Mouse (Mus musculus): ENCODE data around the gene Ptpn12. TPM values are rescaled to one million over a fixed set of nuclear protein-coding genes. Genes with fewer than 3 reads are reported as not detected.

Ptpn12 gene
- polyA plus RNA-seq, 1 experiment from 2014 or later: 29.6 TPM

DNA sequence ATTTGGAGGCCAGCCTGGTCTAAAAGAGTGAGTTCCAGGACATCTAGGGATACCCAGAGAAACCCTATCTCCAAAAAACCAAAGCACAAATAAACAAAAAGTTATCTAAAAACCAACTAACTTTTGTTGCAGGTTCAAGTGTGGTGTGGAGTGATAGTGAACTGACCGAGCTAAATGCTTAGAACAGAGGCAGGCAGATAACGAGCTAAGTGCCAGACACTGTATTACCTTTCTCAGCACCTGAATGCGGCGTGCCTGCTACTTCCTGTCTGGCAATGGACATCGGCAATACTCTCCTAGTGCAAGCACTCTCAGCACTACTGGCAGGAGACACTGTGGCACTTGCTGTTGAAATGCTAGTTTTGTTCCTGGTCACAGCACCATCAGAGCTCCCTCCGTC lies 58.2 kb downstream of the Ptpn12 start:
- no peak for ATAC-seq (ENCODE audit: low FRiP score)
- Histone ChIP-seq H3K9ac (ENCODE audit: low read length) (no peak overlapping the region), H3K27ac (ENCODE audit: low read depth, low read length) (no peak overlapping the region), H3K4me3 (ENCODE audit: low read depth, low read length) (no peak overlapping the region), H3K9me3 (ENCODE audit: control insufficient read depth, low read length) (no peaks in the 10 kb centered on the region), H3K36me3 (ENCODE audit: control insufficient read depth, insufficient read depth, low read length) (peaks cover 39% of the 10 kb centered on the region), H3K4me2 (no peak overlapping the region), H3K27me3 (ENCODE audit: control insufficient read depth, insufficient read depth, low read length) (no peaks in the 10 kb centered on the region), H3K4me1 (ENCODE audit: control insufficient read depth, insufficient read depth, low read length) (no peaks in the 10 kb centered on the region)
- no peak for DNase-seq (ENCODE audit: low spot score, missing footprints)
- 96% methylated on average over 6 of the region's 6 CpGs for WGBS

DNA sequence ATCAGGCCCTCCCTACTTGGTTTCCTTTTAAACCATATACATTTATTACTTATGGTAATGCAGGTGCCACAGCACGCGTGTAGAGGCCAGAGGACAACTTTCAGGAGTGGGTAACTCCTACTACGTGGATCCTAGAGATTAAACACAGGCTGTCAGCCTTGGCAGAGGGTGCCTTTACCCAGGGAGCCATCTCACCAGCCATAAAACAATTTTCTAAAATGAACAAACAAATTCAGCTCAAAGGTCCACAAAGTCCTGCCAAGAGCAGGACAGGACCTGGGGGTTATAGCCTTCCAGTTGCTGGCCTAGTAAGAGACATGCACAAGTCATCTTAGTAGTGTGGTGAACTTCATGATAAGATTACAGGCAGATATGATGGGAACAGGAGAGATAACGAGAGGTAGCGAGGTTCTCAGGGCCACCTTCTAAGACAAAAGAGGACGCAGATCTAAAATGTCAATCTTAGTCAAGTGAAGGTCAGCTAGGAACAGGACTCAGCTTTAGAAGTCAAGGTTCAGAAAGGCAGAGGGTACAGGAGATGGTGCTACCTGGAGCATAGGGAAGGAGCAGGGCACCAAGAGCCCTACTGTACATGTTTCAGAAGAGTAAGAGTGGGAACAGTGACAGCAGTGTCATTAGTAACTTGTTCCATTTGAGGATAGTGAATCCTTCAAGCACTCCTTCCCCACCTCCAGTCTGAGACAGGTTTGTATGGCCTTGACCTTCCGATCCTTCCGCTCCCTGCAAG lies 65.5 kb downstream of the Ptpn12 start:
- WGBS: 96% methylated on average over 8 of the region's 8 CpGs
- no peaks in the 10 kb centered on the region for H3K9me3 ChIP-seq (ENCODE audit: control insufficient read depth, low read length)
- no peak overlapping the region for H3K4me2 ChIP-seq
- H3K9ac ChIP-seq (ENCODE audit: low read length): no peak overlapping the region
- H3K4me1 ChIP-seq (ENCODE audit: control insufficient read depth, insufficient read depth, low read length): no peaks in the 10 kb centered on the region
- H3K4me3 ChIP-seq (ENCODE audit: low read depth, low read length): no peak overlapping the region
- H3K36me3 ChIP-seq (ENCODE audit: control insufficient read depth, insufficient read depth, low read length): peaks cover 9% of the 10 kb centered on the region
- no peak for ATAC-seq (ENCODE audit: low FRiP score)
- DNase-seq (ENCODE audit: low spot score, missing footprints): no peak
- H3K27ac ChIP-seq (ENCODE audit: low read depth, low read length): no peak overlapping the region
- H3K27me3 ChIP-seq (ENCODE audit: control insufficient read depth, insufficient read depth, low read length): no peaks in the 10 kb centered on the region

DNA sequence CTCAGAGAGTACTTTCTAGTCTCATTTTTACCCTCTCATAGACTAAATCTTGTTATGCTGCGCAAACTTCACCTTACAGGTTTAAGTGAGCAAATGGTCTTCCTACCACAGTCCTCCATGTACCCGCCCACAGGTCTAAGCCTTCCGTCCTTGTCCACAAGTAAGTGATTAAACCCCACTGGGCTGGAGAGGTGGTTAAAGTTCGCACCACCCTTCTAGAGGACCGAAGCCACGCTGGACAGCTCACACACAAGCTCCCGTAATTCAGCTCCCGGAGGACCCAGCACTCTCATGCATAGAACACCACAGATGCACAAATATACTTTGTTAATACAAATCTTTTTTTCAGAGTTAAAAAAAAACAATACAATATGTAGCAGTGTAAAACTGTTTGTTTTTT lies 69.4 kb downstream of the Ptpn12 start:
- 95% methylated on average over 8 of the region's 8 CpGs for WGBS
- no peak overlapping the region for H3K9ac ChIP-seq (ENCODE audit: low read length)
- H3K27me3 ChIP-seq (ENCODE audit: control insufficient read depth, insufficient read depth, low read length): no peaks in the 10 kb centered on the region
- H3K9me3 ChIP-seq (ENCODE audit: control insufficient read depth, low read length): no peaks in the 10 kb centered on the region
- H3K27ac ChIP-seq (ENCODE audit: low read depth, low read length): no peak overlapping the region
- H3K4me1 ChIP-seq (ENCODE audit: control insufficient read depth, insufficient read depth, low read length): no peaks in the 10 kb centered on the region
- ATAC-seq (ENCODE audit: low FRiP score) (no peak), DNase-seq (ENCODE audit: low spot score, missing footprints) (no peak)
- H3K36me3 ChIP-seq (ENCODE audit: control insufficient read depth, insufficient read depth, low read length): peaks cover 10% of the 10 kb centered on the region; the same call in 1 of the 2 replicates
- H3K4me2 ChIP-seq: no peak overlapping the region
- H3K4me3 ChIP-seq (ENCODE audit: low read depth, low read length): no peak overlapping the region

DNA sequence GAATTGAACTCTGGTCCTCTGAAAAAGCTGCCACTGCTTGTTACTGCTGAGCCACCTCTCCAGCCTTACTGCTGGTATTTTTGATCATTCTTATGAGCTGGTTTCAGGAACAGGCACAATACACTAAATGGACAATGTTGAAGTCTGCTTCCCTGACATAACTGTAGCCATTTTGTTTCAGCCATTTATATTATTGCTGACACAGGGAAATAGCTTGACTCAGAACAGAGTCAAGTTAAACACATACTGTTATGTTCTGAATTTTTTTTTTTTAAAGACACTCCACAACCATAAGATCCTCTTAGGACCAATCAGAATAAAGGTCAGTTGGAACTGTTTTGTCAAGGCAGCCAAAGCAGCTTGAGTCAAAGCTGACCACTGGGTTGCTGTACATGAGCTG lies 72.2 kb downstream of the Ptpn12 start:
- H3K36me3 ChIP-seq (ENCODE audit: control insufficient read depth, insufficient read depth, low read length): peaks cover 8% of the 10 kb centered on the region; the same call in 1 of the 2 replicates
- H3K27me3 ChIP-seq (ENCODE audit: control insufficient read depth, insufficient read depth, low read length): no peaks in the 10 kb centered on the region
- DNase-seq (ENCODE audit: low spot score, missing footprints): no peak
- ATAC-seq (ENCODE audit: low FRiP score): no peak
- H3K9ac ChIP-seq (ENCODE audit: low read length): no peak overlapping the region
- H3K27ac ChIP-seq (ENCODE audit: low read depth, low read length): no peak overlapping the region
- no peaks in the 10 kb centered on the region for H3K4me1 ChIP-seq (ENCODE audit: control insufficient read depth, insufficient read depth, low read length)
- no peaks in the 10 kb centered on the region for H3K9me3 ChIP-seq (ENCODE audit: control insufficient read depth, low read length)
- no peak overlapping the region for H3K4me3 ChIP-seq (ENCODE audit: low read depth, low read length)
- no peak overlapping the region for H3K4me2 ChIP-seq

DNA sequence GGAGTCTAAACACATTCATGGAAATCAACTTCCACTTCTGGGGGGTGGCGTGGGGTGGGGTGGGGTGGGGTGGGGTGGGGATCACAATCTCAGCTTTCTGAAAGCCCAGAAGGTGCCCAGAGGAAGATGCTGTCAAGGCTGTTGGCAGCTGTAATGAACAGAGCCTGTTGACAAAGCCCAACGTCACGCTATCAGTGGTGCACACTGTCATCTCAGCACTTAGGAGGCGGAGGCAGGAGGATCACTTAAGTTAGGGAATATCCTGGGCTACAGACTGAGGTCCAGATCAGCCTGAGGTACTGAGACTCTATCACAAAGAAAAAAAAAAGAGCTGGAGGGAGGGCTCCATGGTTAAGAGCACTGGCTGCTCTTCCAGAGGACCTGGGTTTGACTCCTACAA lies 81.0 kb downstream of the Ptpn12 start:
- H3K36me3 ChIP-seq (ENCODE audit: control insufficient read depth, insufficient read depth, low read length): no peaks in the 10 kb centered on the region
- H3K27ac ChIP-seq (ENCODE audit: low read depth, low read length): no peak overlapping the region
- no peak for ATAC-seq (ENCODE audit: low FRiP score)
- no peak overlapping the region for H3K4me3 ChIP-seq (ENCODE audit: low read depth, low read length)
- no peak overlapping the region for H3K4me2 ChIP-seq
- DNase-seq (ENCODE audit: low spot score, missing footprints): no peak
- no peaks in the 10 kb centered on the region for H3K27me3 ChIP-seq (ENCODE audit: control insufficient read depth, insufficient read depth, low read length)
- no peaks in the 10 kb centered on the region for H3K4me1 ChIP-seq (ENCODE audit: control insufficient read depth, insufficient read depth, low read length)
- H3K9ac ChIP-seq (ENCODE audit: low read length): no peak overlapping the region
- 76% methylated on average over 4 of the region's 4 CpGs for WGBS
- H3K9me3 ChIP-seq (ENCODE audit: control insufficient read depth, low read length): no peaks in the 10 kb centered on the region

DNA sequence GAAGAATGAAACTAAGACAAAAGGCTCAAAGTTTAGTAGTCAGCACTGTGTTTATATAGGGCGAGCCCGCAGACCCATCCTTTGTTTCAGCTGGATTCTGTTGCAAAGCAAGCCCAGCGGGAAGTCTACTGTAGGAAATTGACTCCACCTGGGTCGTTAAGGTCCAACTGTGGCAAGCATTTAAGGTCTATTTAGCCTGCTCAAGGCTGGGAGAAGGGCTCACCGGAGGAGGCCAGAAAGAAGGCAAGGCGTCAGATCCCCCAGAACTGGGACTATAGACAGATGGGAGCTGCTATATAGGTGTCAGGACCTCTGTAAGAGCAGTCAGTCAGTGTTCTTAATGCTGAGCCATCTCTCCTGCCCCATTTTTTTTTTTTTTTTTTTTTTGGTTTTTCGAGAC lies 81.7 kb downstream of the Ptpn12 start:
- no peak overlapping the region for H3K9ac ChIP-seq (ENCODE audit: low read length)
- no peak overlapping the region for H3K4me2 ChIP-seq
- H3K4me1 ChIP-seq (ENCODE audit: control insufficient read depth, insufficient read depth, low read length): no peaks in the 10 kb centered on the region
- 24% methylated on average over 6 of the region's 7 CpGs for WGBS
- H3K27ac ChIP-seq (ENCODE audit: low read depth, low read length): no peak overlapping the region
- DNase-seq (ENCODE audit: low spot score, missing footprints) (no peak), ATAC-seq (ENCODE audit: low FRiP score) (no peak)
- H3K4me3 ChIP-seq (ENCODE audit: low read depth, low read length): no peak overlapping the region
- no peaks in the 10 kb centered on the region for H3K9me3 ChIP-seq (ENCODE audit: control insufficient read depth, low read length)
- H3K27me3 ChIP-seq (ENCODE audit: control insufficient read depth, insufficient read depth, low read length): no peaks in the 10 kb centered on the region
- H3K36me3 ChIP-seq (ENCODE audit: control insufficient read depth, insufficient read depth, low read length): no peaks in the 10 kb centered on the region

DNA sequence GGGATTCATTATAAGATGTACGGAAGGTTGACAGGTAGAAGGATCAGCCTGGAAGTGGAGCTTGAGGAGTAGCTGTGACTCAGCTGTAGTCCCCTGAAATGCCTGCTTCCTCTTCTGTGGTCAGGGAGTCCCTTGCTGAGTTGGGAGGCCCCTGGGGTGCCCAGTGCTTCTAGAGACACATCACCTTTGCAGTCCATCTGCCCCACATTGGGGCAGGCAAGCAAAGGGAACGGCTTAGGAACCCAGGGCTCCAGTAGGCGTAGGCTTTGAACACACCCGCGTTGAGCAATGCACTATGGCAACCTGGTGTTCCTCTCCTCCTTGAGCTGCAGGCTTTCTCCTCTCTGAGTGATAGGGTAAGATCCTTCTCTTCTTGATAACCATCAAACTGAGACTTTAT lies 82.6 kb downstream of the Ptpn12 start:
- 66% methylated on average over 5 of the region's 5 CpGs for WGBS
- Histone ChIP-seq H3K9ac (ENCODE audit: low read length) (no peak overlapping the region), H3K4me3 (ENCODE audit: low read depth, low read length) (no peak overlapping the region), H3K36me3 (ENCODE audit: control insufficient read depth, insufficient read depth, low read length) (no peaks in the 10 kb centered on the region), H3K27me3 (ENCODE audit: control insufficient read depth, insufficient read depth, low read length) (no peaks in the 10 kb centered on the region), H3K4me2 (no peak overlapping the region), H3K4me1 (ENCODE audit: control insufficient read depth, insufficient read depth, low read length) (no peaks in the 10 kb centered on the region), H3K9me3 (ENCODE audit: control insufficient read depth, low read length) (no peaks in the 10 kb centered on the region), H3K27ac (ENCODE audit: low read depth, low read length) (no peak overlapping the region)
- DNase-seq (ENCODE audit: low spot score, missing footprints) (no peak), ATAC-seq (ENCODE audit: low FRiP score) (no peak)

DNA sequence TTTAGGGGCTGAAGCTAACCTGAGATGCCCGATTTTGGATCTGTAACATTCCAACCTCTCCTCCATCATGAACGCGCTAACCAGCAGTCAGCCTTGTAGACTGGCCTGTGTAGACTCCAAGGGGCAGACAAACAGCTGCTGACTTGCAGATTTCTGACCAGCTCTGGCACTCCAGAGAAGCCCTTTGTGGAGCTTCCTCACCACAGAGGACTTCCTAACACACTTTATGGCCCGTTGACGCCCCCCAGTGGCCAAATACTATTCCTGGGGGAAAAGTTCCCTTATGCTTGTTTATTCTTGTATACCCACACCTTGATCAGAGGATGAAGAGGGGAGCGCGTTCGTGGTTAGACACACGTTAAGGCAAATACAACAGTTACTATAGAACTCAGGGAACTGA lies 86.7 kb downstream of the Ptpn12 start:
- H3K36me3 ChIP-seq (ENCODE audit: control insufficient read depth, insufficient read depth, low read length): no peaks in the 10 kb centered on the region
- no peaks in the 10 kb centered on the region for H3K4me1 ChIP-seq (ENCODE audit: control insufficient read depth, insufficient read depth, low read length)
- H3K4me3 ChIP-seq (ENCODE audit: low read depth, low read length): no peak overlapping the region
- no peak overlapping the region for H3K9ac ChIP-seq (ENCODE audit: low read length)
- no peak overlapping the region for H3K4me2 ChIP-seq
- no peaks in the 10 kb centered on the region for H3K27me3 ChIP-seq (ENCODE audit: control insufficient read depth, insufficient read depth, low read length)
- DNase-seq (ENCODE audit: low spot score, missing footprints) (no peak), ATAC-seq (ENCODE audit: low FRiP score) (no peak)
- WGBS: 70% methylated on average over 9 of the region's 9 CpGs
- H3K9me3 ChIP-seq (ENCODE audit: control insufficient read depth, low read length): no peaks in the 10 kb centered on the region
- H3K27ac ChIP-seq (ENCODE audit: low read depth, low read length): no peak overlapping the region

DNA sequence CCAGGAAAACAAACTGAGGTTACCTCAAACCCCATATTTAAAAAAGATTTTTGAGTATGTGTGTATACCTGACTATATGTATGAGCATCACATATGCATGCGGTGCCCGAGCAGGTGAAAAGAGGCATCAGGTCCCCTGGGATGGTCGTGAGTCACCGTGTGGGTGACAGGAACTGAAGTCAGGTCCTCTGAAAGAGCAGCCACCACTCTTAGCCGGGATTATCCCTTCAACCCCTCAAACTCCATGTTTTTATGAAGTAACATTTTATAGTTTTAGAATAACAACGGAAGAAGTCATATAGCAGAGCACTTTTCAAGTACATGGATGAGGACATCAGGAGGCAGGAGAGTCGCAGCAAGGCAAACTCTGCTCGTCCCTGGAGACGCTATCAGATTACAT lies 87.2 kb downstream of the Ptpn12 start:
- Histone ChIP-seq H3K9ac (ENCODE audit: low read length) (no peak overlapping the region), H3K4me1 (ENCODE audit: control insufficient read depth, insufficient read depth, low read length) (no peaks in the 10 kb centered on the region), H3K4me3 (ENCODE audit: low read depth, low read length) (no peak overlapping the region), H3K4me2 (no peak overlapping the region), H3K36me3 (ENCODE audit: control insufficient read depth, insufficient read depth, low read length) (no peaks in the 10 kb centered on the region), H3K27me3 (ENCODE audit: control insufficient read depth, insufficient read depth, low read length) (no peaks in the 10 kb centered on the region), H3K9me3 (ENCODE audit: control insufficient read depth, low read length) (no peaks in the 10 kb centered on the region), H3K27ac (ENCODE audit: low read depth, low read length) (no peak overlapping the region)
- WGBS: 84% methylated on average over 9 of the region's 9 CpGs
- no peak for DNase-seq (ENCODE audit: low spot score, missing footprints)
- ATAC-seq (ENCODE audit: low FRiP score): no peak
